Mouse (Mus musculus): Measurements from ENCODE around the gene Slc25a53. TPM values are rescaled to one million over a fixed set of nuclear protein-coding genes. Genes with fewer than 3 reads are reported as not detected.

The Slc25a53 gene
- 11.1 and 12.3 TPM in 2 replicates for polyA plus RNA-seq (2016; fragmentation: Nextera tagmentation; extraction: Ambion mirVana)

- H3K4me1 ChIP-seq = peaks cover 6% of the 10 kb centered on the region
Observed at GRCm38 (mm10) chrX:137038000-137038483, at the start of gene Slc25a53. Gene Slc25a53, minus strand, starts transcription at chrX:137038302.

DNA sequence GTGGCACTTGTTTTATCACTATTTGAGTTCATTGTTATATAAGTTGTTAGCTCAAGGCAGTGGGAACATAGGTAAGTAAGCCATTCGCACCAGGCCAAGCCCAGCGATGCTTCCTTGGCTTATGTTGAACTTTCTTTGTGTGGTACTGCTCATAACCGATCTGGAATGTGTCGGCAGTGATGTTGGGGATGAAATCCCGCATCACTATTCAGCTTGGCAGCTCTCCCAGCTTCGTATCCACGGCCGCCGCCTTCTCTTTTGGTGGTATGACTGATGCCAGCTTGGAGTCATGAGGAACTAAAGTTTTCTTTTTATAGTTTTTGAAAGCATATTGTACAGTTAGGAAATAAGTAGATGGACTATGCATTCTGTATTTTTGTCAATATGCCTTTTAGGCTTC, 25.1 kb upstream of the Slc25a53 start:
- H3K27ac ChIP-seq = no peak overlapping the region
- H3K27me3 ChIP-seq (ENCODE audit: poor library complexity, severe bottlenecking) = no peaks in the 10 kb centered on the region; the same call in 1 of the 2 replicates
- no peaks in the 10 kb centered on the region for H3K36me3 ChIP-seq (replicated peaks)
- no peaks in the 10 kb centered on the region for H3K4me1 ChIP-seq
- no peak overlapping the region for H3K4me3 ChIP-seq
- 88% methylated on average over 9 of the region's 9 CpGs for WGBS
- H3K9me3 ChIP-seq = no peaks in the 10 kb centered on the region
- no peak for DNase-seq (ENCODE audit: extremely low spot score, low spot score)

More at GRCm38 (mm10) chrX:137038000-137038483, at the start of gene Slc25a53:
- Histone ChIP-seq H3K36me3 (replicated peaks) (no peaks in the 10 kb centered on the region), H3K27me3 (ENCODE audit: poor library complexity, severe bottlenecking) (peaks cover 3% of the 10 kb centered on the region; the same call in 1 of the 2 replicates), H3K4me3 (peak within 1 kb of the TSS; percentile 60), H3K9me3 (no peaks in the 10 kb centered on the region), H3K27ac (peak within 1 kb of the TSS; percentile 94)
- 11% methylated on average over 31 of the region's 31 CpGs for WGBS
- DNase-seq (ENCODE audit: extremely low spot score, low spot score) = peak; percentile 83

DNA sequence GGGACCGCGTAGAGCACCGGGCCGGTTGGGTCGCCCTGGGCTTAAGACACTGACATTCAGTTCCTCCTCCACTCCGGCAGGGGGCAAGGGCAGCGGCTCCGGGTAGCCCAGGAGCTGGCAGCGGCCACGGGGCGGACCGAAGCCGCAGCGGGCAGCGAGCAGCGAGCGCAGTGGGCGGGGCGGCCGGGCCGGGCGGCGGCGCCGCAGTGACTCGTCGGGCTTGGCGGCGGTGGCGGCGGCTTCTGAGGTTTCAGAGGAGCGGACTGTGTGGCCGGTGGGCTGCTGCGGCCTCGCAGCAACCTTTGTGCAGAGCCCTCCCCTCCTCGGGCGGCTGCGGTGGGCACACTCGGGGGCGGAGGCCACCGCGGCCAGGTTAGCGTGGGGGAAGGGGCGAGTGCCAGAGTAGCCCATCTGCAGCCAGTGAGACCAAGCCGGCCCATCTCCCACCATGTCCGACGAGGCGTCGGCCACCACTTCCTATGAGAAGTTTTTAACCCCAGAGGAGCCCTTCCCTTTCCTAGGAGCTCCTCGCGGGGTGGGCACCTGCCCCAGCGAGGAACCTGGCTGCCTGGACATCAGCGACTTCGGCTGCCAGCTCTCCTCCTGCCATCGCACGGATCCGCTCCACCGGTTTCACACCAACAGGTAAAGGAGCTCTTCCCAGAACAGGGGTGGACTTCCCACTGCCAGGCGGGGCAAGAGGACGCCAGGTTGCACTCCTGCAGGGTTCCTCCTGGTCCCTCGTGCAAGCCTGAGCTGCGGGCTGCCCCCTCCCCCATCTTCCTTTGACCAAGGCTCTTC, 11.5 kb upstream of the Slc25a53 start, which contains the start of gene Fam199x:
Gene Fam199x, plus strand, starts transcription at position 170 of the 801 bp plus-strand sequence.
- Histone ChIP-seq H3K4me3 (peak within 1 kb of the TSS; percentile 70), H3K27ac (peak within 1 kb of the TSS; percentile 91), H3K4me1 (peaks cover 19% of the 10 kb centered on the region), H3K9me3 (no peaks in the 10 kb centered on the region), H3K36me3 (replicated peaks) (no peaks in the 10 kb centered on the region), H3K27me3 (ENCODE audit: poor library complexity, severe bottlenecking) (peaks cover 35% of the 10 kb centered on the region)
- 20% methylated on average over 60 of the region's 62 CpGs for WGBS
- DNase-seq (ENCODE audit: extremely low spot score, low spot score) = peak; percentile 62

GRCm38 (mm10) chrX:137049060-137049424, 10.9 kb upstream of the Slc25a53 start:
- peak overlapping the region; percentile 91 for H3K27ac ChIP-seq
- H3K4me3 ChIP-seq = peak overlapping the region; percentile 70
- H3K9me3 ChIP-seq = no peaks in the 10 kb centered on the region
- DNase-seq (ENCODE audit: extremely low spot score, low spot score) = no peak
- 14% methylated on average over 8 of the region's 11 CpGs for WGBS
- peaks cover 35% of the 10 kb centered on the region for H3K27me3 ChIP-seq (ENCODE audit: poor library complexity, severe bottlenecking)
- peaks cover 19% of the 10 kb centered on the region for H3K4me1 ChIP-seq
- no peaks in the 10 kb centered on the region for H3K36me3 ChIP-seq (replicated peaks)

DNA sequence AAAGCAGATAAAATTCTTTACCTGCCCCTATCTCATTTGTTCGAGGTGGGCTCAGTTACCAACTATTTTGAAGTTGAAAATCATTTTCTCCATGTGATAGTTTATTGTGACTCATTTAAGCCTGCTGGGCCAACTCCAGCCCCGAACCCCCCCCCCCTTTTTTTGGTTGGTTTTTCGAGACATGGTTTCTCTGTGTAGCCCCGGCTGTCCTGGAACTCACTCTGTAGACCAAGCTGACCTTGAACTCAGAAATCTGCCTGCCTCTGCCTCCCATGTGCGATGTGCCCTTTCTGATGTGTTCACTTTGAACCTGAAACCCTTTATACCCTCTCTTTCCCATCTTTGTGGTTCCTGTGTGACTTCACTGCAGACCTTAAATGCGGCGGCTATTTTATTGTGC, 400 bp upstream of the Slc25a53 start:
- peaks cover 6% of the 10 kb centered on the region for H3K4me1 ChIP-seq
- H3K36me3 ChIP-seq (replicated peaks) = no peaks in the 10 kb centered on the region
- peaks cover 3% of the 10 kb centered on the region; the same call in 1 of the 2 replicates for H3K27me3 ChIP-seq (ENCODE audit: poor library complexity, severe bottlenecking)
- DNase-seq (ENCODE audit: extremely low spot score, low spot score) = no peak
- H3K4me3 ChIP-seq = peak overlapping the region; percentile 60
- 58% methylated on average over 7 of the region's 7 CpGs for WGBS
- no peaks in the 10 kb centered on the region for H3K9me3 ChIP-seq
- H3K27ac ChIP-seq = peak overlapping the region; percentile 94

DNA sequence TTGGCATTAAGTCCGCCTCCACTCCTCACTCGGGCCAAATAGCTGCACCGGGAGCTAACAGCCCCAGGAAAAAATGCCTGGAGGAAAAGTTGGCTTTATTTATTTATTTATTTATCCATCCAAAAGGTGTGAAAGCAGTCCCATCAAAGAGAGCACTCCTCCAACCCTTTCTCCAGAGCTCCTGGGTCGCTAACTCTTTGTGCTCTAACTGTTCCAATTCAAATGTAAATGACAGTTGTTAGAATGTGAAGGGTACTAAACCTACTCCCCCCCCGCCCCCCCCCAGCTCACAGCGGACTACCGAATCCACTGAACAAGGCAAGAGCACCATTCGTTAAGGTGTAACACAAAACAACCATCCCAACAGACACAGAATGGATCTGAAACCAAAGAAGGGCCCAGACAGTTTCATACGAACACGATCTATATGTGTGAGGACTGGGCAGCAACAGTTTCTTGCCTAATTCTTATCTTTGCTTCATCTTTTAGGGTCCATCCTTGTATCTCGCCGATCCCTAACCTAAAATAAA, 567 bp downstream of the Slc25a53 start:
- Histone ChIP-seq H3K4me3 (peak overlapping the region; percentile 60), H3K36me3 (replicated peaks) (no peaks in the 10 kb centered on the region), H3K27ac (peak overlapping the region; percentile 94), H3K4me1 (peaks cover 6% of the 10 kb centered on the region), H3K27me3 (ENCODE audit: poor library complexity, severe bottlenecking) (peaks cover 3% of the 10 kb centered on the region; the same call in 1 of the 2 replicates), H3K9me3 (no peaks in the 10 kb centered on the region)
- DNase-seq (ENCODE audit: extremely low spot score, low spot score) = no peak
- WGBS = 14% methylated on average over 12 of the region's 12 CpGs

DNA sequence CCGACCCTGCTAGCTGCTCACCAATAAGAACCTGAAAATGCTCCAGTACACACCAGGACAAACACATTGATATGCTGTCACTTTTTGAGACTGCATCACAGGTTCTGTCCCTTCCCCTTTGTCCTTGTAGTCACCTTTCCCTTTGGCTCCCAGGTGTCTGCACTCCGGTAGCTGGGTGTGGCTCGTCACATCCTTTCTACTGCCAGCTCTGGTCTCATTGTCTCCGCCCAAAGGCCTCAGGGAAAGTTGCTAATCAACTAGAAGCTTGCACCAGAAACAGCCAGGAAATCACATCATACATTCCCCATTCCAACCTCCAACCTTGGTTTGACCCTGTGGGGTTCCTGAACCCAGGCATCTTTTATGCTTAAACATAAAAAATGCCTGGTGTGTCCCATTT, 3.8 kb downstream of the Slc25a53 start:
- Histone ChIP-seq H3K27me3 (ENCODE audit: poor library complexity, severe bottlenecking) (peaks cover 3% of the 10 kb centered on the region; the same call in 1 of the 2 replicates), H3K27ac (no peak overlapping the region), H3K36me3 (replicated peaks) (no peaks in the 10 kb centered on the region), H3K9me3 (no peaks in the 10 kb centered on the region), H3K4me3 (no peak overlapping the region), H3K4me1 (peaks cover 6% of the 10 kb centered on the region)
- no peak for DNase-seq (ENCODE audit: extremely low spot score, low spot score)
- WGBS = 63% methylated on average over 4 of the region's 4 CpGs

DNA sequence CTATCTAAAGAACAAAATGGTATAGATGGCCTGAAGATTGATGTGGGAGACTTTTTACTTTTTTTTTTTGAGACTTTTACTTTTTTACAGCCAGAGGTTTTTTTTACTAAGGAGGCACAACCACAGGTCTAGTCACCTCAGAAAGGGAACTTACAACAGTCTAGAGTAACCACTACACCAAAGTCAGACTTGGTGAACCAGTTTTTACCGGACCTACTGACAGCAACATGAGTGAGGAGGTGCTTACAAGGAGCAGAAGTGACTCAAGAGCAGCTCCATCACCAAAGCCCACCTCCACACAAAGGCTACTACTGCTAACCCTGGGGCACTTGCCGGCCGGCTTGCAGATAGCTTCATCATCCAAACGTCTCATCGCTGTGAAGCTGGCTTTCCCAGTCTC, 6.4 kb downstream of the Slc25a53 start:
- H3K9me3 ChIP-seq = no peaks in the 10 kb centered on the region
- H3K36me3 ChIP-seq (replicated peaks) = 0 out of 2 replicates have a peak, but pooled peaks cover 4% of the 10 kb centered on the region
- H3K4me1 ChIP-seq = no peaks in the 10 kb centered on the region
- WGBS = 88% methylated on average over 5 of the region's 5 CpGs
- H3K27me3 ChIP-seq (ENCODE audit: poor library complexity, severe bottlenecking) = peaks cover 3% of the 10 kb centered on the region; the same call in 1 of the 2 replicates
- H3K27ac ChIP-seq = no peak overlapping the region
- no peak for DNase-seq (ENCODE audit: extremely low spot score, low spot score)
- H3K4me3 ChIP-seq = no peak overlapping the region

- Histone ChIP-seq H3K36me3 (replicated peaks) (0 out of 2 replicates have a peak, but pooled peaks cover 4% of the 10 kb centered on the region), H3K27me3 (ENCODE audit: poor library complexity, severe bottlenecking) (peaks cover 3% of the 10 kb centered on the region; the same call in 1 of the 2 replicates), H3K4me3 (no peak overlapping the region), H3K4me1 (no peaks in the 10 kb centered on the region), H3K27ac (no peak overlapping the region), H3K9me3 (no peaks in the 10 kb centered on the region)
- 97% methylated on average over 8 of the region's 8 CpGs for WGBS
- no peak for DNase-seq (ENCODE audit: extremely low spot score, low spot score)
Observed at GRCm38 (mm10) chrX:137030916-137031315, 7.2 kb downstream of the Slc25a53 start.

DNA sequence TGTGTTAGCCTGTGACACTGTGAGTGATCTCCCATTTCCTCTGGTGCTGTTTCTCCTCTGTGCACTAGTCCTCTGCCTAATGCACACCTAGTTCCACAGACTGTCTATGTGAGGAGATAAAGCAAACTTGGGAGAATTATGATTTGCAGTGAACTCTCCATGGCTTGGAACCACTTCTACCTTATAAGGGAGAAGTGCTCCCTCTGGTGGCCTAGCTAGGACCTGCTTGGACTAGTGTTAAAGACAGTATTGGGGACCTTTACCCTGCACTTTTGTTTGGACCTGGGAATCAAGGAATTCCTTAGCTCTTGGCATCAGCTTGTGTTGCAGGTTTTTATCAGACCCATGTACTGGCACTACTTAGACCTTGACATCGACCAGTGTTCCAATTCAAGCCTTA, 18.8 kb downstream of the Slc25a53 start:
- H3K4me1 ChIP-seq = no peaks in the 10 kb centered on the region
- DNase-seq (ENCODE audit: extremely low spot score, low spot score) = peak; percentile 25
- H3K4me3 ChIP-seq = no peak overlapping the region
- H3K27me3 ChIP-seq (ENCODE audit: poor library complexity, severe bottlenecking) = no peaks in the 10 kb centered on the region
- no peaks in the 10 kb centered on the region for H3K9me3 ChIP-seq
- H3K27ac ChIP-seq = no peak overlapping the region
- no peaks in the 10 kb centered on the region for H3K36me3 ChIP-seq (replicated peaks)
- 38% methylated on average over 1 of the region's 1 CpGs for WGBS

DNA sequence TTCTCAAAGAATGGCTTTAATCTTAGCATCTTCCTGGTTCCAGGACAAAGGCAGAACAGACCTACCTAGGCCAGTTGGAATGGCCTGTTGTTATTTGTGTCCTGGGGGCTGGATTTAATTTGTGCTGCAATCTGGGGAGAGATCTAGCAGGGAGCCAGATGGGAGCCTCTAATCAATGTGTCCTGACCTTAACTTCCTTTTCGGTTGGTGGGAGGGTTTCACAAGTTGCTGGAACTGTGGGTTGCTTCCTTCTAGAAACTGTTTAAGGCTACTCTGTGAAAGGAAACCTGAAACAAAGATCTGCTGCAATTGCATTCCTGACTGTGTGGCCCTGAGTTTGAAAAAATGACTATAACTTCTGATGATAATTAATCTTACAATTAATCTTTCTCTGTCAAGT, 20.4 kb downstream of the Slc25a53 start:
- 83% methylated on average over 1 of the region's 1 CpGs for WGBS

GRCm38 (mm10) chrX:137015099-137015709, 22.9 kb downstream of the Slc25a53 start:
- DNase-seq (ENCODE audit: extremely low spot score, low spot score) = peak; percentile 23
- Histone ChIP-seq H3K4me3 (no peak overlapping the region), H3K27ac (no peak overlapping the region), H3K9me3 (no peaks in the 10 kb centered on the region), H3K27me3 (ENCODE audit: poor library complexity, severe bottlenecking) (no peaks in the 10 kb centered on the region), H3K4me1 (no peaks in the 10 kb centered on the region), H3K36me3 (replicated peaks) (peaks cover 7% of the 10 kb centered on the region)
- WGBS = 56% methylated on average over 6 of the region's 6 CpGs

More for the DNA sequence above, 20.4 kb downstream of the Slc25a53 start:
- H3K4me1 ChIP-seq = no peaks in the 10 kb centered on the region
- no peaks in the 10 kb centered on the region for H3K27me3 ChIP-seq (ENCODE audit: poor library complexity, severe bottlenecking)
- H3K9me3 ChIP-seq = no peaks in the 10 kb centered on the region
- H3K36me3 ChIP-seq (replicated peaks) = no peaks in the 10 kb centered on the region
- no peak for DNase-seq (ENCODE audit: extremely low spot score, low spot score)
- H3K4me3 ChIP-seq = no peak overlapping the region
- no peak overlapping the region for H3K27ac ChIP-seq
